Mouse (Mus musculus) spleen, adult 18-20 months (tissue): ENCODE measurements around the gene Tecpr2.

Experiments used
- DNase-seq, 2 experiments: peaks; one replicate each; pipeline ENCODE4 v3.0.0; 2022; ENCODE audit warnings: mixed read lengths in 2 of 2

Tecpr2 gene

DNA sequence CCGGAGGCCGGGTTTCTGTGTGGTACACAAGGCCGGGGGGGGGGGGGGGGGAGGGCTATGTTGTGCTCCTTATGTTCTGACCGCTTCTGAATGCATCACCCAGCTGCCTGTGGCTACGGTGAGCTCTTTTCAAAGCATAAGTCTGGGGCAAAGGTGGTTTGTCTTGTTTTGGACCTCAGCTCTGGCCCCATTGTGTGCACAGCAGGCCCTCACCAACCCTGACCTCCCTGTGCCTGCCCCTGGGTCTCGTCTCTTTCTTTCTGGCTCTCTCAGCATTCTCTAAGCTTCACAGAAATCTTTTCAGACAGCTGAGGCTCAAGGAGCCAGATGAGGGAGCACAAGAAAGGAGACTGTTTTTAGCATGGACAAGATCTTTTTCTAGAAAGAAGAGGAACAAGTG lies 23.5 kb upstream of the Tecpr2 start:
- DNase-seq: no peak

GRCm38 (mm10) chr12:110865989-110866388 lies 23.1 kb upstream of the Tecpr2 start:
- no peak for DNase-seq

GRCm38 (mm10) chr12:110870107-110870506 lies 19.0 kb upstream of the Tecpr2 start:
- DNase-seq: no peak

GRCm38 (mm10) chr12:110871247-110871646 lies 17.8 kb upstream of the Tecpr2 start:
- no peak for DNase-seq

DNA sequence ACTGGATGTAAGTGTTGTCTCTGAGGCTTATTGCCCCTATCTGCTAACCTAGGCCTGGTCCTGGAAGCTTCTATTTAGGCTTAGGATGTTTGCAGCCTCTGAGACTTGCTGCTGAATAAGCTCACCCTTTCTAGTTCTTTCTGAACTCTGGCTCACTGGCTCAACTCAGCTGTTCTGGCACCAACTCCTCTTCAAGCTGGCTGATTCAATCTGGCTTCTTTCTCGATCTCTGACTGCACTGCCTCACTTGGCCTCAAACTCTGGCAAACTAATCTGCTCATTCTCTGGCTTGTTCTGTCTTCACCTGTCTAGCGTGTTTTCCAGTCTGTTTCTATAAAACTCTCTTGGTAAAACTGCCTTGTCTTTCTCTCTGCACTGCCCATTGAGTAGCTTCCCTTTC lies 13.7 kb upstream of the Tecpr2 start:
- no peak for DNase-seq

DNA sequence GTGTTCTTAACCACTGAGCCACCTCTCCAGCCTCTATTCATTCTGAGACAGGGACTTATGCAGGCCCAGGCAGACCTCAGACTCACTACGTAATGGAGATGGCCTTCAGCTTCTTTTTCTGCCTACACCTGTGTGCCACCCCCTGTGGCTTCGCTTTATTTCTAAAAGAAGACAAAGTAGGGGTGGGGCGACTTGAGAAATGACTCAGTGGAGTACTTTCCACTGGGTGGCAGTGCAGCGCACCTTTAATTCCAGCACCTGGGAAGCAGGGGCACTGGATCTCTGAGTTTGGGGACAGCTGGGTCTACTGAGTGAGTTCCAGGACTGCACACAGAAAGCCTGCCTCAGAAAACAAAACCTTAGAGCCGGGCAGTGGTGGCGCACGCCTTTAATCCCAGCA lies 6.8 kb upstream of the Tecpr2 start:
- no peak for DNase-seq

GRCm38 (mm10) chr12:110885251-110885650 lies 3.8 kb upstream of the Tecpr2 start:
- DNase-seq: no peak

DNA sequence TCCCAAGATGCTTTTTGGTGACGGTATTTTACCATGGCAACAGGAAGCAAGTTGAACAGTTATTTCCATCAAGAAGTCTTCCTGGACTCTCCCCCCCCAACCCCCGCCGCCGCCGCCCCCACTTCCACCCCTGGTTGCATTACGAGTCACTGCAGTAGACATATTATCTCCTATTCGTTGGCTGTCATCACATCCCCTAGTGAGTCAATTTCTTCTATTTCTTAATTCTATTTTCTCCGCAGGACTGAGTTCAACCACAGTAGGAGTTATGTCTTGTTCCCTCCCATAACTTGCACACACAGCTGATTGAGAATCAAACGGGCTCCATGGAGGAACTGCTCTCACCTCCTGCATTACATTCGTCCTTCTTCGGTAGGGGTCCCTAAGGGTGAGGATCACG lies 958 bp upstream of the Tecpr2 start:
- no peak for DNase-seq

DNA sequence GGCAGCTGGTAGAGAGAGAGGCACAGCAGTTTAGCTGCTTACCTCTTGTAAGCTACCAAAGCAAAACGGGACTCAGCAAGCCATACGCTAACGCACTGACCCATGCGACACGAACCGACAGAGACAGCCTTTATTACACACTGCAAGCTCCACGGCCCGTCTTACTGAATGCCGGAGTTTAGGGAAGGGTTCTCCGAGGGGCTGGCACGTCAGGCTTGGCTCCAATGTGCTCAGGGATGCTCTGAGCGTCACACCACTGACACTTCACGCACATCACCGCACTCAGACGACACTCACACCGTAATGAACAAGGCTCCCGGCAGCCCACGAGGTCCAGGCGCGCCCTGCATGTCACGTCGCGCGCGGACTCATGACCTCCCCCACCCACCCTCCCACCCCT lies 458 bp upstream of the Tecpr2 start:
- no peak for DNase-seq

- DNase-seq: no peak
Measured at GRCm38 (mm10) chr12:110891887-110892286, 2.8 kb downstream of the Tecpr2 start.

- DNase-seq: no peak
Measured at GRCm38 (mm10) chr12:110902106-110902505, 13.0 kb downstream of the Tecpr2 start.

DNA sequence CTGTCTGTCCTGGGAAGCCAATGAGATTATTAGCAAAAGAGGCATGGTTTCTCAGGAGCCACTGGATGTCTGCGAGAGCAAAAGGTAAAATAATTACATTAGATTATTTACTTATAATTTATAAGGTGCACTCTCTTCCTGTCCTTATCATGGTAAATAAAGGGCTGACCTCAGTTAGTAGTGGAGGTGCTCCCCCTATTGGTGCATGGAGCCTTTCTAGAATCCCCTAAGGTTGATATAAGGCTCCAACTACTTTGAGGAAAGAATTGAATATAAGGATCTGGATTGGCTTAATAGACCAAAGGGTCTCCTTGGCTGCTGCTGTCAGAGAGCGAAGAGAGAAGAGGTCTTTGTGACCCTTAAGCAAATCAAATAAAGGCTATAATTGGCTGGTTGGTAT lies 14.5 kb downstream of the Tecpr2 start:
- DNase-seq: peak in 1 of 2 experiments; percentile 37

GRCm38 (mm10) chr12:110907845-110908244 lies 18.8 kb downstream of the Tecpr2 start:
- no peak for DNase-seq

- no peak for DNase-seq
Measured at GRCm38 (mm10) chr12:110909962-110910361, 20.9 kb downstream of the Tecpr2 start.

GRCm38 (mm10) chr12:110915761-110916160 lies 26.7 kb downstream of the Tecpr2 start:
- no peak for DNase-seq

DNA sequence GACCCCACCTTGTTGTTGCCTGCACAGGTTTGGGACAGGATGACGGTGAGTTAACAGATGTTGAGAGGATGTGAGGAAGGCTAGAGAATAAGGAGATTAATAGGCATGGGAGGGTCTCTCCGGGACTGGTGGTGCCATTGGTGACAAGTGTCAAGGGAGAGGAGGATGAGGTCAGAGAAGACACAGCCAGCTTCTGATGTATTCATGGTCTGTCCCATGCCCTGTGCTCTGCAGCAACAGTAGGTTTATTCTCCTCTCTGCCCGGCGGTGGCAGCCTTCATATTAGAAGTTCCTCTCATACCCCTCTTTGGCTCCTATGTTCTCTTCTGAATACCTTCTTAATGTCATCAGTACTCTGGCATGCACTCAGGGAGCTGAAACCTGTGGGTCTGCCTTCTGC lies 31.2 kb downstream of the Tecpr2 start:
- no peak for DNase-seq

DNA sequence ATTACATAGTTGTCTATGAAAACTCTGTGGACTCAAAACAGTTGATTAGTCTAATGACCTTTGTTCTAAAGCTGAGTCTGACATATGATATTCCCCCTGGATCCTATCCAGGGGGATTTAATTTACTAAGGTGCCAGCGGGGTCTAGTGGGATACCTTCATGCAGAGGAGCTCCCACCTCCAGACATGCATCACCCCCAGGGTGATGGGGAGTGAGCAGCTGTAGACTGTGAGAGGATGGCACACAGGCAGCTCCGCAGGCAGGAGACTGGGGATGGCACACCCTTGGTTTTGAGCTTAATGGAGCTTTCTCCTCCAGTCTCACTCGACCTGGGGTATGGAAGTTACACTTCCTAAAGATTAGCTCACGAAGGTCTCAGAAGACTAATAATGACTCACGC lies 32.5 kb downstream of the Tecpr2 start:
- DNase-seq: no peak

DNA sequence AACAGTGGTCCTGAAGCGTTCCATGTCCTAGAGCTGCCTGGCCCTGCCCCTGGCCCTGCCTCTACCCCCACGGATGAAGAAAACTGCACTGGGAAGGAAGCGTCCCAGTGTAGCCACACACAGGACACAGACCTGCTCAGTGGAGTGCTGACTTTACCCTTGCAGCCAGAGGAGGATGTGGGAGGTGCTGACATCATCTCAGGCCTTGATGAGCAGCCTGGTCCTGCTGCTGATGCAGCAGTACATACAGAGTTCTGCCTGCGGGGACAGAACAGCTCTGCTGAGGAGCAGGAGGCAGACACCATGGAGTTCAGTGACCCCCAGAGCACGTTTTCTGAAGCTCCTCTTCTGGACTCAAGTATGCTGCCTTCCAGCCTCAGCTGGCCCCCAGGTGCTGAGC lies 43.8 kb downstream of the Tecpr2 start:
- DNase-seq: no peak

DNA sequence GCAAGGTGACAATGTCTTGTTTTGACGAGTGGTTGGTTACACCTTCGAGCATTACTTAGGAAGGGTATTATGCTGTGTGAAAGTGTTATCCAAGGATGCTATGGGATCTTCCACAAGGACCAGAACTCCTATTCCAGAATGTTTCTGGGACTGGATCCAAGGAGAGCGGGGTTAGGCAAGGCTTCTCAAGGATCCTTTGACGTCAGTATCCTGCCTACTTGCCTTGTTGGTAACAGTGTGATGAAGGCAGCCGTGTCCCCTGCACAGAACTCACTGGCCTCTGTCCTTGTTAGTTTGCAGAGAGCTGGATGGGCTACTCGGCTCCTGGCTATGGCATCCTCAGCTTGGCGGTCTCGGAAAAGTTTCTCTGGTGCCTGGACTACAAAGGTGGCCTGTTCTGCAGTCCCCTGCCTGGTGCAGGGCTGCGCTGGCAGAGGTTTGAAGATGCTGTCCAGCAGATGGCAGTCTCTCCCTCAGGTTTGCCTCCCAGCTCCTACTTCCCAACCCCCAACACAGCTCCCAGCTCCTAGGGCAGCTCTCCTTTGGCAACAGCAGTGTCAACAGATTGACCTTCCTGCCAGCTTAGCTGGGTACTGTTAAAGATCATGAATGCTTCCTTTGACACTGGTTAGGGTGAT lies 47.0 kb downstream of the Tecpr2 start:
- peak; percentile 50 to 64 for DNase-seq

- DNase-seq: no peak
Measured at GRCm38 (mm10) chr12:110937496-110937895, 48.4 kb downstream of the Tecpr2 start.

- no peak for DNase-seq
Measured at GRCm38 (mm10) chr12:110939385-110939784, 50.3 kb downstream of the Tecpr2 start.

- no peak for DNase-seq
Measured at GRCm38 (mm10) chr12:110940869-110941268, 51.8 kb downstream of the Tecpr2 start.

GRCm38 (mm10) chr12:110946216-110946615 lies 57.2 kb downstream of the Tecpr2 start:
- no peak for DNase-seq

GRCm38 (mm10) chr12:110948082-110948909 lies 59.2 kb downstream of the Tecpr2 start:
- no peak for DNase-seq

DNA sequence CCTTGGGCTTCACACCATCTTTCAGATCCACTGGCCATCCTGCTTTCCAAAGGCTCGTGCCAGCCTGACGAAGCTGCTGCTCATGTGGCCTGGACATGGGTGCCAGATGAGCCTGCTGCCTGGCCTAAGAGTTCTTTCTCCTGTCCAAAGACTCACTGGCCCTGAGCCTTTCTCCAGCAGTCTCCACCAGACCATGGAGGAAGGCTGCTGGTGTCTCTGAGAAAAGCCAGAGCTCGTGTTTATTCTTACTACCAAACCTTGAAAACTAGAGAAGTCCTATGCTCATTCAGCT lies 59.8 kb downstream of the Tecpr2 start:
- no peak for DNase-seq
